In genomic region chr8:9051699-9052098, GRCm38 (mm10) we compare ENCODE assay signal across 9 mouse cellular contexts.
DNase-seq lines count a peak whose midpoint lies in the region; ATAC-seq and TF ChIP-seq lines count a peak whose summit lies in the region.
"Had no signal": no experiment of that assay in that cellular context is flagged by ENCODE, and none has a peak within 500 bp of the region (broad histone marks: within the 10 kb centered on the region; RNA-seq: fewer than 3 reads in every experiment).

No protein-coding gene starts in this region.

- H3K27ac ChIP-seq in hindbrain, embryonic 16.5 days (ENCODE audit: low read depth, low read length): no peak overlapping the region
- H3K27ac ChIP-seq in hindbrain, embryonic 10.5 days: no peak overlapping the region
- no peak overlapping the region for H3K27ac ChIP-seq in intestine, embryonic 16.5 days (ENCODE audit: low read length)
- no peak overlapping the region for H3K27ac ChIP-seq in cerebellum, adult 2 months (ENCODE audit: insufficient read depth, low read length)
- H3K27ac ChIP-seq in midbrain, embryonic 16.5 days (ENCODE audit: low read length): no peak overlapping the region
- H3K27ac ChIP-seq: kidney, postnatal 0 days had no signal

- H3K9ac ChIP-seq in hindbrain, embryonic 16.5 days (ENCODE audit: low read depth, low read length): no peak overlapping the region
- H3K9ac ChIP-seq in intestine, embryonic 16.5 days (ENCODE audit: low read depth, low read length): no peak overlapping the region
- H3K9ac ChIP-seq in midbrain, embryonic 16.5 days (ENCODE audit: low read depth, low read length): no peak overlapping the region

- peaks cover 4% of the 10 kb centered on the region for H3K4me1 ChIP-seq in hindbrain, embryonic 16.5 days (ENCODE audit: control insufficient read depth, insufficient read depth, low read depth, low read length)
- peaks cover 4% of the 10 kb centered on the region; the same call in 1 of the 2 replicates for H3K4me1 ChIP-seq in hindbrain, embryonic 10.5 days (replicated peaks)
- H3K4me1 ChIP-seq in intestine, embryonic 16.5 days (ENCODE audit: control insufficient read depth, insufficient read depth, low read length): 0 out of 2 replicates have a peak, but pooled peaks cover 9% of the 10 kb centered on the region
- H3K4me1 ChIP-seq in cerebellum, adult 2 months (ENCODE audit: control insufficient read depth, insufficient read depth, low read length): no peaks in the 10 kb centered on the region; the same call in 1 of the 2 replicates
- 0 out of 2 replicates have a peak, but pooled peaks cover 2% of the 10 kb centered on the region for H3K4me1 ChIP-seq in midbrain, embryonic 16.5 days (ENCODE audit: control insufficient read depth, insufficient read depth, low read length)

- peak; percentile 53; the same call in 1 of the 2 replicates for ATAC-seq in hindbrain, embryonic 16.5 days
- peak; percentile 48; the same call in 1 of the 2 replicates for ATAC-seq in intestine, embryonic 16.5 days
- no peak for ATAC-seq in midbrain, embryonic 16.5 days

- no peak for TF ChIP-seq CTCF in cerebellum, adult 2 months (IDR thresholded peaks at IDR 0.05; ENCODE audit: borderline replicate concordance, insufficient read depth, low read depth, low read length)

- DNase-seq in hindbrain, embryonic 10.5 days (ENCODE audit: low spot score): no peak
- DNase-seq in gastrocnemius, postnatal 36 days: peak; percentile 64 to 67
- DNase-seq in lung, postnatal 36 days: peak; percentile 59
- no peak for DNase-seq in cerebellum, adult 2 months
- no peak for DNase-seq in spleen, postnatal 10 days (ENCODE audit: low spot score in 2 of 2)

- 0 out of 2 replicates have a peak overlapping the region, but pooled peaks have one; percentile 0 for H3K4me2 ChIP-seq in hindbrain, embryonic 16.5 days (ENCODE audit: low read length)
- H3K4me2 ChIP-seq in intestine, embryonic 16.5 days (ENCODE audit: low read depth, low read length): no peak overlapping the region; the same call in 1 of the 2 replicates
- no peak overlapping the region for H3K4me2 ChIP-seq in midbrain, embryonic 16.5 days (ENCODE audit: low read length)

- H3K36me3 ChIP-seq in hindbrain, embryonic 16.5 days (ENCODE audit: control insufficient read depth, insufficient read depth, low read length): no peaks in the 10 kb centered on the region
- no peaks in the 10 kb centered on the region for H3K36me3 ChIP-seq in hindbrain, embryonic 10.5 days
- H3K36me3 ChIP-seq in intestine, embryonic 16.5 days (ENCODE audit: control insufficient read depth, insufficient read depth, low read length): no peaks in the 10 kb centered on the region
- no peaks in the 10 kb centered on the region for H3K36me3 ChIP-seq in midbrain, embryonic 16.5 days (ENCODE audit: control insufficient read depth, insufficient read depth, low read length)

- no peak overlapping the region for H3K4me3 ChIP-seq in hindbrain, embryonic 16.5 days (ENCODE audit: low read length)
- H3K4me3 ChIP-seq in hindbrain, embryonic 10.5 days: no peak overlapping the region
- H3K4me3 ChIP-seq in intestine, embryonic 16.5 days (ENCODE audit: low read length): no peak overlapping the region
- no peak overlapping the region for H3K4me3 ChIP-seq in cerebellum, adult 2 months (replicated peaks; ENCODE audit: insufficient read depth, low read depth, low read length)
- H3K4me3 ChIP-seq in midbrain, embryonic 16.5 days (ENCODE audit: low read depth, low read length): no peak overlapping the region

- intact Hi-C loops in gastrocnemius, postnatal 36 days (cut with DNase I): no loop called here

- H3K9me3 ChIP-seq in hindbrain, embryonic 16.5 days (ENCODE audit: control insufficient read depth, low read length): no peaks in the 10 kb centered on the region
- H3K9me3 ChIP-seq in hindbrain, embryonic 10.5 days: no peaks in the 10 kb centered on the region
- H3K9me3 ChIP-seq in intestine, embryonic 16.5 days (ENCODE audit: control insufficient read depth, low read length): no peaks in the 10 kb centered on the region
- H3K9me3 ChIP-seq in midbrain, embryonic 16.5 days (replicated peaks; ENCODE audit: control insufficient read depth, low read length, poor library complexity, severe bottlenecking): no peaks in the 10 kb centered on the region

- WGBS in hindbrain, embryonic 16.5 days: 73% methylated on average over 10 of the region's 10 CpGs
- 85% methylated on average over 10 of the region's 10 CpGs for WGBS in hindbrain, embryonic 10.5 days
- 57% methylated on average over 10 of the region's 10 CpGs for WGBS in intestine, embryonic 16.5 days
- 11% methylated on average over 10 of the region's 10 CpGs for WGBS in cerebellum, adult 2 months
- WGBS in midbrain, embryonic 16.5 days: 77% methylated on average over 10 of the region's 10 CpGs

- no peaks in the 10 kb centered on the region for H3K27me3 ChIP-seq in hindbrain, embryonic 16.5 days (replicated peaks; ENCODE audit: control insufficient read depth, insufficient read depth, low read length)
- no peaks in the 10 kb centered on the region; the same call in 1 of the 2 replicates for H3K27me3 ChIP-seq in hindbrain, embryonic 10.5 days (ENCODE audit: insufficient read depth, poor library complexity, severe bottlenecking)
- no peaks in the 10 kb centered on the region for H3K27me3 ChIP-seq in intestine, embryonic 16.5 days (replicated peaks; ENCODE audit: control insufficient read depth, insufficient read depth, low read length)
- peaks cover 1% of the 10 kb centered on the region; the same call in 1 of the 2 replicates for H3K27me3 ChIP-seq in cerebellum, adult 2 months (ENCODE audit: control insufficient read depth, insufficient read depth, low read length)
- no peaks in the 10 kb centered on the region for H3K27me3 ChIP-seq in midbrain, embryonic 16.5 days (ENCODE audit: control insufficient read depth, insufficient read depth, low read depth, low read length)

- no peak for TF ChIP-seq POLR2A in cerebellum, adult 2 months (IDR thresholded peaks at IDR 0.05; ENCODE audit: borderline replicate concordance, insufficient read depth, low read length)

Comparison
In these comparisons a context has a peak if more than half of its experiments do, and no peak if none do; other contexts are left out.
1. DNase-seq: peak in gastrocnemius, postnatal 36 days (2 of 2) and lung, postnatal 36 days (single experiment); none in hindbrain, embryonic 10.5 days (single experiment), cerebellum, adult 2 months (0 of 2) and spleen, postnatal 10 days (0 of 2).